Mouse (Mus musculus) midbrain, embryonic 13.5 days (tissue): Measurements from ENCODE around the gene Bicdl1. TPM values are rescaled to one million over a fixed set of nuclear protein-coding genes. Genes with fewer than 3 reads are reported as not detected.

ENCODE experiments used
- ATAC-seq: fragments of 200-750 bp; cut with Nextera tagmentation; 2 replicates; pipeline ENCODE4 v1.8.0; 2017; ENCODE audit warnings: mild to moderate bottlenecking, moderate TSS enrichment, moderate library complexity
- H3K27ac ChIP-seq: fragments of 300-500 bp; sonication (generic); 2 replicates; pipeline ENCODE4 v1.5.1; 2015; ENCODE audit warnings: inconsistent platforms, mild to moderate bottlenecking, moderate library complexity
- H3K27me3 ChIP-seq: fragments of 300-500 bp; sonication (generic); 2 replicates; pipeline ENCODE4 v1.6.1; 2015; ENCODE audit warnings: mild to moderate bottlenecking, inconsistent platforms
- H3K36me3 ChIP-seq: fragments of 300-500 bp; sonication (generic); 2 replicates; pipeline ENCODE4 v1.6.1; 2015; ENCODE audit warnings: mild to moderate bottlenecking, inconsistent platforms
- H3K4me1 ChIP-seq: fragments of 300-500 bp; sonication (generic); replicated peaks from 2 replicates; pipeline ENCODE4 v1.6.1; 2015; ENCODE audit warnings: inconsistent platforms
- H3K4me2 ChIP-seq: fragments of 300-500 bp; sonication (generic); replicated peaks from 2 replicates; pipeline ENCODE4 v1.6.1; 2015; ENCODE audit warnings: moderate library complexity, mild to moderate bottlenecking, inconsistent platforms
- H3K4me3 ChIP-seq: fragments of 300-500 bp; sonication (generic); replicated peaks from 2 replicates; pipeline ENCODE4 v1.5.1; 2015; ENCODE audit warnings: mild to moderate bottlenecking, inconsistent platforms
- H3K9ac ChIP-seq: fragments of 300-500 bp; sonication (generic); replicated peaks from 2 replicates; pipeline ENCODE4 v1.6.1; 2015; ENCODE audit warnings: mild to moderate bottlenecking, inconsistent platforms
- H3K9me3 ChIP-seq: fragments of 300-500 bp; sonication (generic); 2 replicates; pipeline ENCODE4 v1.6.1; 2016; ENCODE audit warnings: mild to moderate bottlenecking, inconsistent platforms
- WGBS: fragments of 180-500 bp; shearing (Covaris S2); methylation state at CpG from one replicate; pipeline ENCODE4 v1.1.7; 2015; 5-methylcytosine and 5-hydroxymethylcytosine counted together
- polyA plus RNA-seq: library from polyadenylated mRNA; unstranded; fragments of >200 nt; fragmentation: Nextera tagmentation; extraction: Ambion mirVana; gene quantifications from 2 replicates; pipeline ENCODE4 v1.2.1, GENCODE M21; 2015

Gene Bicdl1
- polyA plus RNA-seq: 25.7 and 28.7 TPM in 2 replicates

GRCm38 (mm10) chr5:115731001-115731731 is at the start of gene Bicdl1:
Bicdl1 (minus strand) TSS chr5:115731621.
- Histone ChIP-seq H3K9me3 (no peaks in the 10 kb centered on the region), H3K9ac (peak within 1 kb of the TSS; percentile 88), H3K4me3 (peak within 1 kb of the TSS; percentile 85), H3K4me2 (peak within 1 kb of the TSS; percentile 80), H3K36me3 (no peaks in the 10 kb centered on the region), H3K27me3 (peaks cover 21% of the 10 kb centered on the region), H3K27ac (peak within 1 kb of the TSS; percentile 99), H3K4me1 (peaks cover 29% of the 10 kb centered on the region)
- under 1% methylated on average over 67 of the region's 83 CpGs for WGBS
- ATAC-seq: peak; percentile 51

- Histone ChIP-seq H3K9me3 (no peaks in the 10 kb centered on the region), H3K9ac (no peak overlapping the region), H3K27ac (no peak overlapping the region), H3K4me3 (no peak overlapping the region), H3K4me1 (no peaks in the 10 kb centered on the region), H3K36me3 (no peaks in the 10 kb centered on the region), H3K27me3 (no peaks in the 10 kb centered on the region), H3K4me2 (no peak overlapping the region)
- 49% methylated on average over 4 of the region's 4 CpGs for WGBS
- ATAC-seq: no peak
These were observed 45.5 kb upstream of the Bicdl1 start for GRCm38 (mm10) chr5:115776911-115777310.

GRCm38 (mm10) chr5:115775350-115775749 is 43.9 kb upstream of the Bicdl1 start:
- H3K4me3 ChIP-seq: no peak overlapping the region
- peak overlapping the region; percentile 67 for H3K27ac ChIP-seq
- 68% methylated on average over 4 of the region's 4 CpGs for WGBS
- no peaks in the 10 kb centered on the region for H3K9me3 ChIP-seq
- H3K27me3 ChIP-seq: no peaks in the 10 kb centered on the region
- no peak overlapping the region for H3K4me2 ChIP-seq
- 0 out of 2 replicates have a peak, but pooled peaks have one; percentile 17 for ATAC-seq
- no peaks in the 10 kb centered on the region for H3K4me1 ChIP-seq
- H3K9ac ChIP-seq: no peak overlapping the region
- H3K36me3 ChIP-seq: no peaks in the 10 kb centered on the region

- 91% methylated on average over 4 of the region's 4 CpGs for WGBS
- no peaks in the 10 kb centered on the region for H3K36me3 ChIP-seq
- no peak overlapping the region for H3K4me2 ChIP-seq
- no peak for ATAC-seq
- no peaks in the 10 kb centered on the region for H3K9me3 ChIP-seq
- no peak overlapping the region for H3K4me3 ChIP-seq
- H3K9ac ChIP-seq: no peak overlapping the region
- H3K27ac ChIP-seq: no peak overlapping the region
- H3K4me1 ChIP-seq: peaks cover 4% of the 10 kb centered on the region; the same call in 1 of the 2 replicates
- no peaks in the 10 kb centered on the region for H3K27me3 ChIP-seq
These were observed 38.6 kb upstream of the Bicdl1 start for GRCm38 (mm10) chr5:115770048-115770447.

GRCm38 (mm10) chr5:115769116-115769515 is 37.7 kb upstream of the Bicdl1 start:
- H3K4me2 ChIP-seq: no peak overlapping the region
- no peak overlapping the region for H3K4me3 ChIP-seq
- H3K4me1 ChIP-seq: peaks cover 4% of the 10 kb centered on the region; the same call in 1 of the 2 replicates
- H3K27ac ChIP-seq: peak overlapping the region; percentile 35; the same call in 1 of the 2 replicates
- H3K9me3 ChIP-seq: no peaks in the 10 kb centered on the region
- no peak overlapping the region for H3K9ac ChIP-seq
- WGBS: 58% methylated on average over 4 of the region's 4 CpGs
- no peak for ATAC-seq
- no peaks in the 10 kb centered on the region for H3K27me3 ChIP-seq
- no peaks in the 10 kb centered on the region for H3K36me3 ChIP-seq

GRCm38 (mm10) chr5:115766821-115767220 is 35.4 kb upstream of the Bicdl1 start:
- no peak for ATAC-seq
- WGBS: 74% methylated on average over 8 of the region's 8 CpGs
- no peak overlapping the region for H3K9ac ChIP-seq
- H3K27ac ChIP-seq: no peak overlapping the region
- H3K4me3 ChIP-seq: no peak overlapping the region
- no peak overlapping the region for H3K4me2 ChIP-seq
- H3K9me3 ChIP-seq: no peaks in the 10 kb centered on the region
- peaks cover 4% of the 10 kb centered on the region; the same call in 1 of the 2 replicates for H3K4me1 ChIP-seq
- no peaks in the 10 kb centered on the region for H3K27me3 ChIP-seq
- no peaks in the 10 kb centered on the region for H3K36me3 ChIP-seq

GRCm38 (mm10) chr5:115763981-115764380 is 32.6 kb upstream of the Bicdl1 start:
- WGBS: 91% methylated on average over 2 of the region's 2 CpGs
- Histone ChIP-seq H3K4me1 (peaks cover 4% of the 10 kb centered on the region; the same call in 1 of the 2 replicates), H3K4me2 (no peak overlapping the region), H3K27me3 (no peaks in the 10 kb centered on the region), H3K9ac (no peak overlapping the region), H3K27ac (no peak overlapping the region), H3K9me3 (no peaks in the 10 kb centered on the region), H3K36me3 (no peaks in the 10 kb centered on the region), H3K4me3 (no peak overlapping the region)
- ATAC-seq: no peak

GRCm38 (mm10) chr5:115760903-115761302 is 29.5 kb upstream of the Bicdl1 start:
- H3K27ac ChIP-seq: no peak overlapping the region
- 80% methylated on average over 11 of the region's 11 CpGs for WGBS
- H3K4me2 ChIP-seq: no peak overlapping the region
- H3K9me3 ChIP-seq: no peaks in the 10 kb centered on the region
- H3K4me1 ChIP-seq: no peaks in the 10 kb centered on the region
- no peaks in the 10 kb centered on the region for H3K27me3 ChIP-seq
- H3K36me3 ChIP-seq: no peaks in the 10 kb centered on the region
- no peak overlapping the region for H3K4me3 ChIP-seq
- no peak for ATAC-seq
- H3K9ac ChIP-seq: no peak overlapping the region

GRCm38 (mm10) chr5:115758431-115759180 is 27.2 kb upstream of the Bicdl1 start:
- no peak overlapping the region for H3K27ac ChIP-seq
- ATAC-seq: no peak

GRCm38 (mm10) chr5:115757516-115757915 is 26.1 kb upstream of the Bicdl1 start:
- WGBS: 80% methylated on average over 8 of the region's 8 CpGs

More at GRCm38 (mm10) chr5:115758431-115759180, 27.2 kb upstream of the Bicdl1 start:
- H3K4me1 ChIP-seq: no peaks in the 10 kb centered on the region
- H3K27me3 ChIP-seq: no peaks in the 10 kb centered on the region
- no peaks in the 10 kb centered on the region for H3K36me3 ChIP-seq
- 53% methylated on average over 10 of the region's 10 CpGs for WGBS
- H3K4me3 ChIP-seq: no peak overlapping the region
- no peak overlapping the region for H3K4me2 ChIP-seq
- no peaks in the 10 kb centered on the region for H3K9me3 ChIP-seq
- no peak overlapping the region for H3K9ac ChIP-seq

GRCm38 (mm10) chr5:115755501-115755900 is 24.1 kb upstream of the Bicdl1 start:
- H3K9ac ChIP-seq: no peak overlapping the region
- no peaks in the 10 kb centered on the region for H3K4me1 ChIP-seq
- no peak overlapping the region for H3K4me2 ChIP-seq
- no peaks in the 10 kb centered on the region for H3K27me3 ChIP-seq
- WGBS: 85% methylated on average over 4 of the region's 7 CpGs
- no peak overlapping the region for H3K27ac ChIP-seq
- H3K9me3 ChIP-seq: no peaks in the 10 kb centered on the region
- H3K36me3 ChIP-seq: no peaks in the 10 kb centered on the region
- ATAC-seq: no peak
- no peak overlapping the region for H3K4me3 ChIP-seq

More at GRCm38 (mm10) chr5:115757516-115757915, 26.1 kb upstream of the Bicdl1 start:
- Histone ChIP-seq H3K27ac (no peak overlapping the region), H3K9ac (no peak overlapping the region), H3K9me3 (no peaks in the 10 kb centered on the region), H3K36me3 (no peaks in the 10 kb centered on the region), H3K4me1 (no peaks in the 10 kb centered on the region), H3K27me3 (no peaks in the 10 kb centered on the region), H3K4me2 (no peak overlapping the region), H3K4me3 (no peak overlapping the region)
- ATAC-seq: no peak

- no peak for ATAC-seq
- Histone ChIP-seq H3K9ac (no peak overlapping the region), H3K4me3 (no peak overlapping the region)
These were observed 23.4 kb upstream of the Bicdl1 start for GRCm38 (mm10) chr5:115754831-115755230.

More at GRCm38 (mm10) chr5:115754831-115755230, 23.4 kb upstream of the Bicdl1 start:
- WGBS: 89% methylated on average over 9 of the region's 9 CpGs
- no peaks in the 10 kb centered on the region for H3K4me1 ChIP-seq
- H3K4me2 ChIP-seq: no peak overlapping the region
- H3K27ac ChIP-seq: no peak overlapping the region
- no peaks in the 10 kb centered on the region for H3K36me3 ChIP-seq
- H3K9me3 ChIP-seq: no peaks in the 10 kb centered on the region
- no peaks in the 10 kb centered on the region for H3K27me3 ChIP-seq
